Mouse (Mus musculus): ENCODE measurements at regions not wholly inside any gene's neighbourhood (a gene's known extent, or its start where the extent isn't known, plus 50 kb on each side); places are given as distances from the start of the nearest gene placed in this dataset.

GRCm38 (mm10) chr16:20828996-20829731, 94.9 kb upstream of the Thpo start:
- TF ChIP-seq POLR2A (IDR thresholded peaks at IDR 0.05; ENCODE audit: low read depth, low read length), result no peak
- TF ChIP-seq CTCF (IDR thresholded peaks at IDR 0.05; ENCODE audit: extremely low read depth, insufficient read depth, insufficient read length, insufficient replicate concordance), result no peak
